Mouse (Mus musculus) liver, adult 2 months (tissue): Measurements from ENCODE around the gene Cbln1. TPM values are rescaled to one million over a fixed set of nuclear protein-coding genes. Genes with fewer than 3 reads are reported as not detected.

Source experiments
- DNase-seq: peaks from one replicate; pipeline ENCODE4 v3.0.0-alpha.2; 2011; ENCODE audit warnings: low read depth, low spot score; ENCODE audit errors: extremely low read depth
- H3K27ac ChIP-seq: fragments of 200-500 bp; replicated peaks from 2 replicates; pipeline ENCODE4 v1.5.1; 2012; ENCODE audit warnings: low read depth, mild to moderate bottlenecking, control low read depth, inconsistent platforms, low read length; ENCODE audit not compliant: insufficient read depth
- H3K27me3 ChIP-seq: fragments of 200-500 bp; 2 replicates; pipeline ENCODE4 v1.6.1; 2012; ENCODE audit warnings: mild to moderate bottlenecking, moderate library complexity, low read length, inconsistent platforms; ENCODE audit not compliant: control insufficient read depth, insufficient read depth
- H3K36me3 ChIP-seq: fragments of 200-500 bp; 2 replicates; pipeline ENCODE4 v1.6.1; 2012; ENCODE audit warnings: low read length, inconsistent platforms; ENCODE audit not compliant: control insufficient read depth, insufficient read depth
- H3K4me1 ChIP-seq: fragments of 200-500 bp; 2 replicates; pipeline ENCODE4 v1.6.1; 2011; ENCODE audit warnings: low read length; ENCODE audit not compliant: control insufficient read depth, insufficient read depth
- H3K4me3 ChIP-seq: fragments of 200-500 bp; 2 replicates; pipeline ENCODE4 v1.5.1; 2011; ENCODE audit warnings: low read depth, mild to moderate bottlenecking, control low read depth, low read length, moderate library complexity; ENCODE audit not compliant: insufficient read depth
- H3K79me2 ChIP-seq: fragments of 200-500 bp; 2 replicates; pipeline ENCODE4 v1.6.1; 2012; ENCODE audit warnings: inconsistent platforms, mild to moderate bottlenecking, low read length, moderate library complexity; ENCODE audit not compliant: control insufficient read depth, insufficient read depth
- H3K9ac ChIP-seq: fragments of 200-500 bp; 2 replicates; pipeline ENCODE4 v1.6.1; 2012; ENCODE audit warnings: low read depth, mild to moderate bottlenecking, control low read depth, inconsistent platforms, low read length
- CTCF ChIP-seq: fragments of 200-500 bp; IDR thresholded peaks from 2 replicates; pipeline ENCODE4 v1.5.1; 2011; ENCODE audit warnings: low read depth, low read length, control low read depth
- POLR2A ChIP-seq: fragments of 200-500 bp; IDR thresholded peaks from 2 replicates; pipeline ENCODE4 v1.6.1; 2011; ENCODE audit warnings: low read length, control low read depth; ENCODE audit not compliant: insufficient read depth; ENCODE audit errors: extremely low read depth
- WGBS: fragments of 180-500 bp; shearing (Covaris S2); methylation state at CpG from one replicate; pipeline ENCODE4 v1.1.7; 2018; 5-methylcytosine and 5-hydroxymethylcytosine counted together
- polyA plus RNA-seq: library from polyadenylated mRNA; depleted of rRNA; stranded (reverse); fragments of >200 nt; gene quantifications from 2 replicates; pipeline ENCODE4 v1.2.3, GENCODE M21; 2012; rRNA removed
- total RNA-seq: library from RNA; depleted of rRNA; stranded (reverse); fragments of >200 nt; gene quantifications from 2 replicates; pipeline ENCODE4 v1.2.3, GENCODE M21; 2014; rRNA removed

Gene Cbln1
- total RNA-seq (0.07 TPM in 1 of 2 replicates, not detected in the other), polyA plus RNA-seq (not detected in 2 replicates)

DNA sequence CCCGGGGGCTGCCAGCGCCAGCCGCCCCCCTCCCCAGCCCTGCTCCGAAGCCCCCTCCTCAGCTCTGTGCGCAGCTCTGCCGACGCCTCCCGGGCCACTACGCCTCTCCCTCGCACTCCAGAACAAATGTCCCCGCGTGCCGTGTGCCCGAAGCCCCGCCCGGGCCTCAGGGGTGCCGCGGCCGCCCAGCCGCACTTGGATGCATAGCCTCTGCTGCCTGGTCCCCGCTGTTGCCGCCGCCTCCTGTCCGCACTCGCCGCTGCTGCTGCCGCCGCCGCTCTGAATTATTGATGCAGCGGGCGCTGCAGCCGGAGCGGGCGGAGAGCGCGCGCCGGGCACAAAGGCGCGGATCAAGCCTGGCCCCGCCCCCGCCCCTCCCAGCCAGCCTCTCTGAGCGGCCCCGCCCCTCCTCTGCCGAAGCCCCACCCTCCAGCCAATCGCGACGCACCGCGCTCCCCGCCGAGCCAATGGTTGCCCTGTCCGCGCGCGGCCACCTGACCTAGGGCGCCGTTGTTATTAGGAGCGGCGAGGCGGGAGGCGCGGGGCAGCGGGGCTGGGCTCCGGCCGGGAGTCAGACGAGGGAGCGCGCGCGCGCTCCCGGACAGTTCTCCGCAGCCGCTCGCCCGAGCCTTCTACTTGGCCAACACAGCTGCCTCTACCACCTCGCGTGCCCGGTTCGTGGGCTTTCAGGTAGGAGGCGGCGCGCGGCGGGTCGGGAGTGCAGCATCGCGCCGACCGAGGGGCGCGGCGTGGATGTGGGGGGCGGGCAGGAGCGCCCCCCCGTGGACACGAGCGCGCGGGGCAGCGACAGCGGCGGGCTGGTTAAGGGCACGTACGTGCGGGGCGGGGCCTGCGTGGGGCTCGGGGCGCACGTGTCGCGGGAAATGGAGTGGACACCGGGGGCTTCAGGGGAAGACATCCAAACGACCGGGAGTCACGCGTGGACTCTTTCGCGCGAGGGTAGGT is at the start of gene Cbln1:
Gene Cbln1, minus strand, starts transcription at position 339 of the 966 bp plus-strand sequence.
- no peaks in the 10 kb centered on the region for H3K79me2 ChIP-seq
- H3K36me3 ChIP-seq, result no peaks in the 10 kb centered on the region
- H3K27ac ChIP-seq, result no peak within 1 kb of the TSS
- no peaks in the 10 kb centered on the region; the same call in 1 of the 2 replicates for H3K4me1 ChIP-seq
- peak within 1 kb of the TSS; percentile 41; the same call in 1 of the 2 replicates for H3K4me3 ChIP-seq
- TF ChIP-seq POLR2A (no peak), CTCF (no peak)
- H3K9ac ChIP-seq, result no peak within 1 kb of the TSS
- 2% methylated on average over 115 of the region's 122 CpGs for WGBS
- H3K27me3 ChIP-seq, result peaks cover 50% of the 10 kb centered on the region
- peak; percentile 39 for DNase-seq

DNA sequence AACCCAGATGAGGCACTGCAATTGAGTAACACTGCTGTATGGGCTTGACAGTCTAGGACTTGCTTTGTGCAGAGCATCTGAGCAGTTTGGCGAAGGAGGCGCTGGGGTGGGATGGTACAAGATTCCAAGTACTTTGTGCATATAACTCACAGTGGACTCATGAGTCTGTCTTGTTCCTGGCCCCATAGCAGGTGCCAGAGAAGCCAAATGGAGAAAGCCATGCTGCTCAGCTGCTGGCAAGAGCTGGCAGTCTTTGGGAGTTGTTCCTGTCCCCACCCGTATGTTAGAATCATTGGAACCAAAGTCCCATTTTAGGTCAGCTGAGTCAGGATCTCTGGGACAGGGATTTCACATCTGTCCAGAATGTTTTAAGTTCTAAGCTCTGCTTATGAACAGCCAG is 44.7 kb upstream of the Cbln1 start:
- Histone ChIP-seq H3K4me3 (no peak overlapping the region), H3K27ac (no peak overlapping the region), H3K36me3 (no peaks in the 10 kb centered on the region), H3K9ac (no peak overlapping the region), H3K79me2 (no peaks in the 10 kb centered on the region), H3K27me3 (no peaks in the 10 kb centered on the region), H3K4me1 (no peaks in the 10 kb centered on the region)
- DNase-seq, result no peak
- 93% methylated on average over 3 of the region's 3 CpGs for WGBS
- no peak for TF ChIP-seq POLR2A
- no peak for TF ChIP-seq CTCF

DNA sequence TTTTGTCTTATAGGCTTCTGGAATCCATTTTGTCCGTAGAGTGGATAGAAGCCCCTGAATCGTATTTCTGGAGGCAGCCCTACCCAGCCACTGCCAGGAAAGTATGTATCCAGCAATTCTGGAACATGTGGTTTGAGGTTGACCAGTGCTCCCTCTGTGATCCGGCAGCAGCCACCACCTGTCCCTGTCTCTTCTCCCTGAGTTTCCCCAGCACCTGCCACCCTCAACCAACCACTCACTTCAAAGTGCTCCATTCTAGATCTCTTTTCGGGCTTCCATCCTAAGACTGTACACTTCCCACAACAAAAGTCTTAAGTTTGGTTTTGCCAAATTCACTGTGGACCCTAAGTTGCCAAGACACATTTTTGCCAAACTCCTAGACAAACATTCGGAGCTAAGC is 41.4 kb upstream of the Cbln1 start:
- Histone ChIP-seq H3K9ac (no peak overlapping the region), H3K79me2 (no peaks in the 10 kb centered on the region), H3K27ac (no peak overlapping the region), H3K4me1 (no peaks in the 10 kb centered on the region), H3K4me3 (no peak overlapping the region), H3K36me3 (no peaks in the 10 kb centered on the region), H3K27me3 (no peaks in the 10 kb centered on the region)
- 80% methylated on average over 5 of the region's 5 CpGs for WGBS
- no peak for TF ChIP-seq POLR2A
- no peak for TF ChIP-seq CTCF
- no peak for DNase-seq

DNA sequence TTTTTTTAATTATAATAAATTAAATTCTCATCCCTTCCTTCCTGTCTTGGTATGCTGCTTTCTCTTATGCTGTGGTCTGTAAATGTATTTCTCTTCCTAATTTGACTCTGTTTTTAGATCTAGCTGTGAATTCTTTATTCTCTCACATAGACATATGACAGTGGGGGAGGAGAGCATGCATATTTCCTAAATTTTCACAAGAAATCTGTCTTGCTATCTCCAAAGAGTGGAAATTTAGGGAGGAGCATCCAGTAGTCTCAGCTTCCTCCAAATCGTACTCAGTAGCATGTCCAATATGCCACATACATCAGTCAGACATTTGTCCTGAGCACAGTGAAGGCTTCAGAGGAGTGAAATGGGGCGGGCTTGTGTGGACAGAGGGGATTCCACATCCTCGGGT is 40.9 kb upstream of the Cbln1 start:
- H3K4me3 ChIP-seq, result no peak overlapping the region
- H3K4me1 ChIP-seq, result no peaks in the 10 kb centered on the region
- no peak for DNase-seq
- no peaks in the 10 kb centered on the region for H3K36me3 ChIP-seq
- 67% methylated on average over 3 of the region's 3 CpGs for WGBS
- H3K9ac ChIP-seq, result no peak overlapping the region
- TF ChIP-seq POLR2A, result no peak
- TF ChIP-seq CTCF, result no peak
- no peaks in the 10 kb centered on the region for H3K27me3 ChIP-seq
- no peaks in the 10 kb centered on the region for H3K79me2 ChIP-seq
- no peak overlapping the region for H3K27ac ChIP-seq

DNA sequence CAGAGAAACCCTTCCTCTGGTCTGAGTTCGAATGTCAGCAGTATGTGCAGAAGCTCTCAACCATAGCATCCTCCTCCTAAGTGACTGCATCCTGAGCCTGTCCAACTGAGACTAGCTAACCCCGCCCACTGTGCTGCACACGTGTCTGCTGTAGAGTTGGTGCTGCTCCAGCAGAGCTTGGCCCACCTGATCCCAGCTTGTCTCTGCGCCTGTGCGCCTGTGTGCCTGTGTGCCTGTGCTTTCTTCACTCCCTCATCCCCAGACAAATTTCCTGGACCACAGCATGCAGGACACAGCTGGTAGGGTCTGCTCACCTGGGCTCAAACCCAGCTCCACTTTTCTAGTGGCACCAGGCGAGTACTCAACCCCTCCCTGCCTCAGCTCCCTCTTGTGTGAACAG is 40.2 kb upstream of the Cbln1 start:
- H3K4me1 ChIP-seq, result no peaks in the 10 kb centered on the region
- no peak for DNase-seq
- no peak overlapping the region for H3K9ac ChIP-seq
- TF ChIP-seq POLR2A, result no peak
- TF ChIP-seq CTCF, result no peak
- no peak overlapping the region for H3K27ac ChIP-seq
- no peaks in the 10 kb centered on the region for H3K27me3 ChIP-seq
- H3K36me3 ChIP-seq, result no peaks in the 10 kb centered on the region
- no peak overlapping the region for H3K4me3 ChIP-seq
- H3K79me2 ChIP-seq, result no peaks in the 10 kb centered on the region
- 67% methylated on average over 6 of the region's 6 CpGs for WGBS

DNA sequence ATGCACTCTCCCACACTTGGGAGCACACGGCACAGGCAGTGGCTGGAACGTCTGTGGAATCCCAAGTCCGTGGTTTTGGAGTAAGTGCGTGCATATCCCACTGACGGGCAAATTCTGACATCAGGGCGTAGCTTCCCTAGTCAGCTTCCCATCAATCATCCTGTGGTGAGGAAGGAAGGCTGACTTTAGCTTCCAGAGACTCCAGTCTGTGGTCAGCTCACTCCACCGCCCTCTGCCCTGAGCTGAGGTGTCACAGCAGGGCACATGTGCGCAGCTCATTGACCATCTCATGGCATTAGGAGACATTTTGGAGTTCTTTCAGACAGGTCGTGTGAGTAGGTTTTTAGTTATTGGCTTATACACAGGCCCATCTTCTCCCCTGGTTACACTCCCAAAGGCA is 34.6 kb upstream of the Cbln1 start:
- Histone ChIP-seq H3K4me1 (no peaks in the 10 kb centered on the region), H3K9ac (no peak overlapping the region), H3K36me3 (no peaks in the 10 kb centered on the region), H3K27me3 (0 out of 2 replicates have a peak, but pooled peaks cover 5% of the 10 kb centered on the region), H3K4me3 (no peak overlapping the region), H3K27ac (no peak overlapping the region), H3K79me2 (no peaks in the 10 kb centered on the region)
- TF ChIP-seq CTCF (no peak), POLR2A (no peak)
- no peak for DNase-seq
- WGBS, result 62% methylated on average over 9 of the region's 9 CpGs
